Mouse (Mus musculus): ENCODE measurements around the gene Ltbp1.
A peak's percentile ranks its signal among the peaks of the same experiment; 100 is the strongest.

Gene Ltbp1

DNA sequence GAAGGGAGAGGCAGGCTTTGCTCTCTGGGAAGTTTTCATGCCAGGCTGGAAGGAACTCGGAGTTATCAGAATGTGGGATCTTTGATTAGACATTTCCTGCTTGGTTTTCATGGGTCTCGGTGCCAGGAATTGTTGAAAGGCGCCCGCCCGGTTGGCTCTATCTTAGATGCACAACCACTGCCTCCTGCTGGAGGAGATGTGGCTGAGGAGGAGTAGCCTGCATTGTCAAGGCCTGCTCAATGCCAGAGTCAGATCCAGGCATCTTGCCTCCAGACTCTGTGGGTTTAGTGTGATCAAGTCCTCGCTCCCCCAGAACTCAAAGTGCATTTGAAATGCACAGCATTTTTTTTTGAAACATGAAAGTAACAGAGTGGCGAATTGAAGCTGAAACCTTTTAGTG is 364.0 kb downstream of the Ltbp1 start:
- DNase-seq (ENCODE audit: low read depth): peak; percentile 5

DNA sequence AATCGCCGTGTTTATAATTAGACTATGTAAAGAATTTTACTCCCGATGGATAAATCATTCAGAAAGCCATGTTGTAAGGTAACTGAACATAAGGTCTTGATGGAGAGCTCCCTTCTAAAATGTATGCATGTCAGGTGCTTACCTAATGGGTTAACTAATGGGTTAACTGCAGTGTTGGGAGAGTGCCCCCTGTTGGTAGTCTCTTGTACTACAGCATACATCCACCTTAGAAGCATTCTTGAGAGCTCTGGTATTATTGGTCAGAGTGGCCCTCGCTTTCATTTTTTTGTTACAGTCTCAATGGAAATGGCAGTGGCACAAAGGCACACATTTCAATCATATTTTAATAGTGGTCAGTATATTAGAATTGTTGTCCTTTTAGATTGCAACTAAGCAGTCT is 364.8 kb downstream of the Ltbp1 start:
- peak; percentile 29 for DNase-seq (ENCODE audit: low read depth)

DNA sequence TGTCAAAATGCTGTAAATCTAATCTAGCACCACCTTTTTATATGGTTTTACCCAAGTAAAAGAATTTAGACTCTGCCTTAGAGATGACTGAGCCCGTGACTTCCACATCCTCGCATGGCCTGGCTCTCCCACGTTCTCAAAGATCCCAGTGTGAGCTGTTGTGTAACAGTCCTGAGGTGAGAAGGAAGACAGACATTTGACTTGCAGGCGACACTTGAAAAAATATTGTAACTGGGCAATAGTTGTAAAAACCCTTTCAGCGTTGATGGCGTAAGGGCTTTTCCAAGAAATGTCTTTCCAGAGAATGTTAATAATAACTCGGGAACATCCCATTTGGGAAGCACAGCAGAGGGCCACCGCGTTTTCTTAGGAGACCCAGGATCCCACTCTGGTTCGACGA is 366.3 kb downstream of the Ltbp1 start:
- DNase-seq (ENCODE audit: low read depth): no peak

DNA sequence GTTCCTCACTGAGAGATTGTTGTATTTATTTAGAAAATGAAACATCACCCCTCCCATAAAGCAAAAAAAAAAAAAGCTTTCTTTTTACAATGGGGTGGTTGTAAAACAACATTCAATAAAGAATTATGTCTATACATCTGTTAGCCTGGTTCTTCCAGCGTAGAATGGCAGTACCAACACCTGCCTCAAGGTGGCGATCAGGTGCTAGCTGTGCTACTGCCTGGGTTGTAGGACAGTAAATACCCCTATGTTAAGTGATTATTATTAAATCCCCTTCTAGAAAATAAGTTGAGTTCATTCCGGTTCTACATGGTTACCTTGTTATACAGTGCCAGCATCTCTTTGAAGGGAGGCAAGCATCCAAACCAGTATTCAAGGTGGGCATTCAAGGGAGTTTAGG is 367.0 kb downstream of the Ltbp1 start:
- peak; percentile 33 for DNase-seq (ENCODE audit: low read depth)

DNA sequence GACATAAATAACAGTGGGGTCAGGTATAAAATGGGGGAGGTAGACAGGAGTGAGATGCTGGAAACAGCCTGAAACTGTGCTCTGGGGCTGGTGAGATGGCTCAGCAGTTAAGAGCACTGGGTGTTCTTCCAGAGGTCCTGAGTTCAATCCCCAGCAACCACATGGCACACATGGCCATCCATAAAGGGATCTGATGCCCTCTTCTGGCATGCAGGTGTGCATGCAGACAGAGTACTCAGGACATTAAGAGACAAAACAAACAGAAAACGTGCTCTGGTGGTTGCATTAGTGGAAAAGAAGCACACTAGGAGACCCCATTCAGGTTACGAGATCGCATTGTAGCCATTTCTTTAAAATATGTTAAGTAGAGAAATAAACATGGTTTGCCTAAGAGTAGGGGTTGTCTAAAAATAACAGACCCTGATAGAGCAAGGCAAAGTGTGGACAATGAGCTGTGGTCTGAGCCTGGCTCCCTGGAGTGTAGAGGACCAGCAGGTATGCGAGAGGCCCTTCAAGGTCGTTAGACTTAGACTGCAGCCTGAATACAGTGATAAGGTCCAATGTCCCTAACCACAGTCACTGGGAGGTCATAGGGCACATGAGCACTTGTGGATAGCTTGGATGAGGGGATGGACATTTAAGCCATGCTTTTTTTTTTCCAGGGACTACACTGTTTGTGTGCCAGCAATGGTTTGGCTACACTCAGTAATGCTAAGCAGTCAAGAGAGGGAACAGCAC is 369.1 kb downstream of the Ltbp1 start:
- no peak for DNase-seq (ENCODE audit: low read depth)

DNA sequence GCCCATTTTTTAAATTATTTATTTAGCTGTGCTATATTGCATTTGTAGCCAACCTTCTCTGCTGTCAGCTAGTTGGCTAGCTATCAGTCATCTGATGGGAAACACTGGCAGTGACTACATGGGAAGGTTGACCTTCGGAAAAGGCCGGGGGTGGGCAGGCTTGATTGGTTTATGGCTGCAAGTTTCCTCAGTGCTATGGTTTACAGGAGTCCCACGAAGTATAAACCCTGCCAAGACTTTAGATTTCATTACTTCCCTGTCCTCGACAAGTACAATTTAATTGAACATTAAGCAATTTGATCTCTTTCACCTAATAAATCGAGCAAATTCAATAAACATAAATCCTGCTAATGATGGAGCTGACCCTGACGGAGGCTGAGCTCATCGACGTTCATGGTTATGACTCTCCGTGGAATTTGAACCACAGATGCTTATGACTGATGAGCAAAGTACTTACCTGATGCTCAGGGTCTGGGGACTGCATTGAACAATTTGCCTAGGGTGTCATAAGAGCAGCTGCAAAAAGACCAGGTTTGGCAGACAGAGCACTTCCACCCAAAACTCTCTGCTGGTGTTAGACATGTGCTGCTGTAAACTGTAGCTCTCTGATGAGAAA is 373.0 kb downstream of the Ltbp1 start:
- DNase-seq (ENCODE audit: low read depth): no peak

DNA sequence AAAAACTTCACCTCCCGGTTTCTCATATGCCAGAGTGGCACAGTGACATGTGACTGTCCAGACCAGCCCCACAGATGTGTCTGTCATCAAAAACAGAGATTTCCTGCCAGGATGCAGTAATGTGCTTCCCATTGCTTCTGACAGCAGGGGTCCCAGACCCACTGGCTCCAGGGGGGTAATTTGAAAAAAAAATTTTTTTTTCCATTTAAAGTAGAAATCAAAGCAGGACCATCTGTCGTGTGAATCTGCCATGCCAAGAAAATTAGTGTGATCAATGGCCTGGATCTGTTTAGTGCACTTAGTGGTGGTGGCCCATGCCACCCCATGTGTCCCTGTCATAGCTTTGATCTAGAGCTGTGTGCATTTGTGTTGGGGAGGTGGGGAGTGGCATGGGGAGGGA is 374.8 kb downstream of the Ltbp1 start:
- no peak for DNase-seq (ENCODE audit: low read depth)

DNA sequence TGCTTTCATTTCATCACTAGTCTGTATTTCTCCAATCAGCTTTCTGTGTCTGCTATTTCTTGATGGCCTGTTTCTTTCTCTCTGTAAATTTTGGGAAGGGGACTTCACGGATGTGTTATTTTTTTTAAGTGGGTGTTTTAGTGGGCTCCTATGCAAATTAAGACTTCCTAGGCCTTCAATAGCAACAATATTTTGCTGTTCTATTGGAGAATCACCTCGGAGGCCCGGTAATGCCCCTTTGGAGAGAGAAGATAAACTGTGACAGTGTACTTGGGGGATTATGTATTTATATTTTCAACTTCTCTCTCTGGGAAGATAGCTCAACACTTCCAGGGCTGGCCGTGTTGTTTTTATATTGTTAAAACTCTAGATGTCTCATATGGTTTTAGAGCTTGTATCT is 383.0 kb downstream of the Ltbp1 start:
- DNase-seq (ENCODE audit: low read depth): no peak

DNA sequence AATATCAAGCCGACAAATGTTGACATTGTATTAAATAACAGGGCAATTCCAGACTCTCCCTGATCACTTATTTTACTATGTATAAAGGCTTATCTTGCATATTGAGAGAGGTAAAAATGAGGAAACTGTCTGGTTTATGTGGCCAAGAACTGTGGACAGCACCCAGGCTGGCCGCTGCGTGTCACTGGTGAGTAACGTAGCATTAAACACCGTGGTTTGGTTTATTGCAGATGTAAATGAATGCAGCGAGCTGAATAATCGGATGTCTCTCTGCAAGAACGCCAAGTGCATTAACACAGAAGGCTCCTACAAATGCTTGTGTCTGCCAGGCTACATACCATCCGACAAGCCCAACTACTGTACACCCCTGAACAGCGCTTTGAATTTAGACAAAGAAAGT is 384.8 kb downstream of the Ltbp1 start:
- DNase-seq (ENCODE audit: low read depth): no peak

DNA sequence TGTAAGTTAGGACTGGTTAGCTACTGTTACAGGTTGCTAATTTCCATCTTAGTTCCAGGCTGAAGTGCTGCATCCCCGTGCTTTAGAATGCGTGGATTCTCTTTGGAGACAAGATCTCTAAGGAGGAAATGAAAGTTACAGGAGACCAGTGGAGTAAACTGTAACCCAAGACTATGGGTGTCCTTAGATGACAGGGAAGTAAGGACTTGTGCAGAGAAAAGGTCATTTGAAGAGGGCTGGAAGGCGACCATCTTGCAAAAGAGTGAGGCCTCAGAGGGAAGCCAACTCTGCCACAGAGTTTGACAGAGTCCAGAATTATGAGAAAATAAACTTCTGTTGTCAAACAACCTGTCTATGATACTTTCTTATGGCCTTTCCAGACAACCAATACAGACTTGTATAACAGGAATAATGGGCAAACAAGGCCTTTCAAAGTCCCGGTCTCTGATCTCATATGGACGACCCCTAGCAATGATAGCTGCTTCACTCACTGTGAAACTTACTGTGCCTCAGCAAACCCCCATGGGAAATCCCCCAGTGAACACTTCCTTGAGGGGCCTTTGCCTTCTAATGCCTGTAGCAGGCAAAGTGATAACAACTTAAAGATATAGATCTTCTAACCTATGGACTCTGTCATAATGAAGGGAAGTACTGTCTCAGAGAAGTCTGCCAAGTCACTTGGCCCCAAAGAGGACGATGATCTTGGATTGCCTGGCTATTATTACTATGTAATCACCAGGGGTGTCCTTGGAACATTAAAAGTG is 386.2 kb downstream of the Ltbp1 start:
- no peak for DNase-seq (ENCODE audit: low read depth)

DNA sequence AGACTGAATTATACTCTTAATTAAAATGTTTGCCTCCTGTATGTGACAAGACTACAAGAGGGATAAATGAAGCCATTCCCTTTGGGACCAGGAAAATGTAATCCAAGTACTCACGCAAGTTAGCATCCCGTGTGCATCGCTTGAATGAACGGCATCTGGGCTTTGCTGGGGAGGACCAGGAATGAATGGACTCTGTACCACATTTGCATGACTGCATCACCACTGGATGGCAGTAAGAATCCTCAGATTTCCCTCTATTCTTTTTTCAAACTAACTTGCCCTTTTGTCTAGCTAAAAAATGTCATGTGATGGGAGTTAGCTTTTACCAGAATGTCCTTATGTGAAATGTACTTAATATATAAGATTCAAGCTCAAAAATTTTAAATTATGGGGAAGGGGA is 401.0 kb downstream of the Ltbp1 start:
- DNase-seq (ENCODE audit: low read depth): no peak

DNA sequence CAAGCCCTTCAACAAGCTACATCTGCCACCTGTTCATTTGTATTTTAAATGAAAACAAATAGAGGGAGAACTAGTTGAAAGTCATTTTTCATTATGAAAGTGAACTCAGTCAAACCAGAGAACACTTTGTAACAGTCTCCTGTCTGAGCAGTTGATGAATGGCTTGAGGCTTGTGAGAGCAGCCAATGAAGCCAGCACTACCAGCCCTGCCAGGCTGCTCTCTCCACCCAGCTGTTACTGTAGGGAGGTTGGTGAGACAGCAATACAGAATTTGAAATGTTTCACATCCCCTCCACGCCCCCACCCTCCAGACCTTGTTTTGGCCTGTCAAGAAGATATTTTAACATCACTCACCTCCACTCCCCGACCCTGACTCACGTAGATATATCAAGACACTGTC is 411.5 kb downstream of the Ltbp1 start:
- no peak for DNase-seq (ENCODE audit: low read depth)

DNA sequence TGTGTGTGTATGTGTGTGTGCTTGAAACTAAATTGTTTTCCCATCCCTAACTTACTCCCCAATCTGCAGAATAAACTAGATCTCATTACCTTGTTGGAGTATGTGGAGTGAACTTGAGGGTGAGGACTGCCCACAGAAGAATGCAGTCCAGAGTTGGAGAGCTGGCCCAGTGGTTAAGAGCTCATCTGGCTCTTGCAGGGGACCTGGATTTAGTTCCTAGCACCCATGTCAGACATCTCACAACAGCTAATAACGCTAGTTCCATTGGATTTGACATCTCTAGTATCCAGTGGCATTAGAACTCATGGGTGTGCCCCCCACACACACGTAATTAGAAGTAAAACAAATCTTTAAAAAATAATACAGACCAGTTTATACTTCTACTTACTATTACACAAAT is 428.8 kb downstream of the Ltbp1 start:
- no peak for DNase-seq (ENCODE audit: low read depth)

DNA sequence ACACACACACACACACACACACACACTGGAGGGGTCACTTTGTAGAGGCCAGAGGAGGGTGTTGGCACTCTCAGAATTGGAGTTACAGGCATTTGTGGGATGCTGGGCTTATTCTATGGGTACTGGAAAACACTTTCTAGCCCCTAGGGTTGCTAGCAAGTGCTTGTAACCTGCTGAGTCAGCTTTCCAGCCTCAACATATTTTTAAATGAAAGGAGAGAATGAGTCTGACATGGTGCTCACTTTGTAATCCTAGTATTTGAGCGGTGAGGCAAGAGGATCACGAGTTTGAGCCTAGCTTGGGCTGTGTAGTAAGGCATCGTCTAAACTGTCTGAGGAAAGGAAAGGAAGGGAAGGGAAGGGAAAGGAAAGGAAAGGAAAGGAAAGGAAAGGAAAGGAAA is 429.5 kb downstream of the Ltbp1 start:
- no peak for DNase-seq (ENCODE audit: low read depth)

DNA sequence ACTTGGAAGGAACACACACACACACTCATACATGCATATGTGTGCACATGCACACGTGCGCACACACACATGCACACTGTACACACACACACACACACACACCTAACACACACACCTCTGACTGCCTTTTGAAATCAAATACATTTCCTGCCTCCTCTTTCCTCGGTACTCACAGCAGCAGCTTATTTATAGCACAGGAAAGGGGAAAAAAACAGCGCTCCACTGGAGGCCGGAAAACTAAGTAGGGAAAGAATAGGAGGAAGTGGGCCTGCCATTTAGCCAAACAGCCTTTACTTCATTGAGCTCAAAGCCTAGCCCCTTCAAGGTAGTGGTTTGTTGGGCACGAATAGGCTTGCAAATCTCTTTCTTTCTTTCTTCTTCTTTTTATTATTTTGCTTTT is 430.2 kb downstream of the Ltbp1 start, which contains the start of gene Rasgrp3:
Rasgrp3 (plus strand) TSS at position 298 of the 400 bp plus-strand sequence.
- no peak for DNase-seq (ENCODE audit: low read depth)

DNA sequence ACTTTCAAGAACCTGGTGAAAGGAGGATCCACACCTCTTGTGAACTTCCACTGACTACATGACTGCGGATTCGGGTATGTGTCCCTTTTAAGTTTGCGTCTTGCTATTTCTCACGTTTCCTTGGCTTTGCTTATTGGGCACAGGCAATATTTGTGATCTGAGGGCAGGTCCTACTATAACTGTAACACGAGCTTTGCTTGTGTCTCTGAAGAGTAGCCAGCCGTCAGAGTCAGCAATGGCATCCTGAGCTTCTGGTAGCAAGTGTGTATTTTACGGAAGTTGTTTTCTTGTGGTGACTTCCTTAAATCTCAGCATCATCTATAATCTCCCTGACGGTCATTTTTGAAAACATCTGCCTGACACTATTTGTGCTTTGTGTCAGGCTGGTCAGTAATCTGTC is 430.7 kb downstream of the Ltbp1 start:
- no peak for DNase-seq (ENCODE audit: low read depth)

DNA sequence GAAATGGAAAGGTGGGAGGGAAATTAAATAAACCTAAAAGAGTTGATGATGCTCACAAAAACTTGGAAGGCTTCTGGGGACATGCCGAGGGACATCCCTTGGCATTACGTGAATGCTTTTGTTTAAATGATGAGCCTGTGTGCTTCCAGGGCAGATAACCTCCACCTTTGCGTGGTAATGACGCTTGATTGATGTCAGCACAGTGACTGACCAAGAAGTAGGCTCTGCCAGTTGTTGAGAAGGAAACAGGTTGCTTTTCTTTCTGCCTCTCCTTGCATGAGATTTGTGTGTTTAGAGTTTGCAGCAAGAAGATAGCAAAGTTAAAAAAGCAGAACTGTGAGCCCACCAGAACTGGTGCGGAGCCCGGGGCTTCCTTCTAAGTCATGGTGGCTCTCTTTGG is 431.5 kb downstream of the Ltbp1 start:
- DNase-seq (ENCODE audit: low read depth): no peak

DNA sequence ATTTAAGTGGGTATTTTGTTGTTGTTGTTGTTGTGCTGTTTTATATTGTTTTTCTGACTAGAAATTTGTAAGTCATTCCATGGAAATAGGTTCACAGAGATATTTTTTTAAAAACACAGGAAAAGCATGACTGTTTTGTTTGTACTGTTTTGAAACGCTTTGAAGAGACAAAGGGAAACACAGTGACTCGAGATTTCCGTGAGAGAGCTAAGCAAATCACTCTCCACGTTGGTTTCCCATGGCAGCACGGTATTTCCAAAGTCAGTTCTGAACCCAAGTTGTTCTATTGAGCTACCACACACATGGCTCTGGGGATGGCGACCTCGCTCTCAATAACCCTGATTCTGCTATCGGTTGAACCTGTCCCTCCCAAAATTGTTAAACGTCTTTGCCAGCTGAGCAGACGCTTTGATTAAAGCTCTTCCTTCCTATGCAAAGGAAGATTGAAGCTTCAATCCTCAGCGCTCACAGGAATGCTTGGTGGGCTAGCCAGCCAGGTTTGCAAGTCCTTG is 431.9 kb downstream of the Ltbp1 start:
- DNase-seq (ENCODE audit: low read depth): no peak

DNA sequence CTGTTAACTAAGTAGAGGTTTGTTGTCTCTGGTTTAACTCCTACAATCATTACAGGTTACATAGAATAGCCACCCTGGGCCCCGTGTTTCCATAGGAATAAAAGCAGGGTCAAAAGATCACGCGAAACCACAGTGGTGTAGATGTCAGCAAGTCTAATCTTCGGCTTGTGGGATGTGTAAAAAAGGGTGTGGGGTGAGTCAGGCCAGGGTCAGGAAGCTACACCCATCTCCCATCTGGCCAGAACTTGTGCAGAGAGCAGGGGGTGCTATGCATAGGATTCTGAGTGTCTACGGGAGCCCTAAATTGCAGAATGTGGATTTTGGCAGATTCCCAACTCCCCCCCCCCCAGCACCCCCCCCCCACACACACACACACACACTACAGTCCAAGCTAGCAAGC is 432.8 kb downstream of the Ltbp1 start:
- DNase-seq (ENCODE audit: low read depth): no peak

DNA sequence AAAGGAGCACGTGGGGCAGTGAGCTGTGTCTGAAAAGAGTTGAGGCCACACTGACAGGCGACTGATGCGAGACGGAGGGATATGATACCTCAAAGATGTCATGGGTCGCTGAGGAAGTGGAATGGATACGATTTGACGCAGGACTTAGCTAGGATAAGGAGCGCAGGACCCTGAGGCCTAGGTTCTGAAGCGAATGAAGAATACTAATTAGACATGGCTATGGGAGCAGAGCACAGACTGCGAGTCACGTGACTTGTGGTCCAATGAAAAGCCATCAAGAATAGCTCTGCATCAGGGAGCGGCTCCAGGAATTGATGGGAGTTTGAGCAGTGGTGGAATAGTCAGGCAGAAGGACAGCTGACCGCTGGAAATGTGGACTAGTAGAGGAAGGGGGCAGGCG is 433.7 kb downstream of the Ltbp1 start:
- DNase-seq (ENCODE audit: low read depth): no peak

DNA sequence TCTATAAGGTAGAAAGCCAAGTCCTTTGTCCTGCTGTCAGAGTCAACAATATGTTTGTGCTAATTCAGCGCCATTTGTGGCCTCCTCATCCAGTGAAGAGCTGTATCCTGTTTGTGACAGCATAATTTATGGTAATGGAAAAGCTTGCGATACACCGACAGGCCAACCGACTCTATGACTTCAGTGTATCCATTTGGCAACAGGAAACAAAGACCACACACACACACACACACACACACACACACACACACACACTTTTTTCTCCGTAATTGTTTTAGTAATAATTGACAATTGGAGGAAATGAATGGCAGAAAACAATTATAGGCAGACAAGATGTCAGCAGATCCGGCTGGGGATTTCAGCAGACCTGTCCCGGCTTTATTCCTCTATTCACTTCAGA is 435.3 kb downstream of the Ltbp1 start:
- no peak for DNase-seq (ENCODE audit: low read depth)

DNA sequence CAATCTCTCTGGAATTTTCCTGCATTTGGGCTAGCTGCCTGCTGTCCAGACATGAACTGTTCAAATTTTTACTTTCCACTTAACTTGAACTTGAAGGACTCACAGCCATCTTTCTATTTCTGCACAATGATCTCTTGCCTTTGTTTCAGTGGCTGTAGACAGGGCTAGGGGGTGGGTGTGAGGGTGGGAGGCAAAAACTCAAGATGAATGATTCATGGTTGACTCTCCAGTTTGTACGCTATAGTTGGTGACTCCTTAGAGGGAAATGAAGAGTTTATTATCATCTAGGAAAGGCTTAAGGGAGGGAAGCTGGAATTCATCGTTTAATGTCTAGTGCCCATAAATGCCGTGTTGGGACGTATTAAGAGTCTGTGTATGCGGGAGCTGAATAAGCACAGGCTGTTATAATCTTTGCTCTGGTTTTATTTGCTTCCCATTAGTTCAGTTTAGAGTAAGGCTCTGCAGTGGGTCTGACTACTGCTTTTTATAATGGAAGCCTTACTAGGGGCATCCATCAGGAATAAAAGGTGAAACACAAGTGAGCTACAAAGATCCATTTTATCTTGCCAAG is 436.0 kb downstream of the Ltbp1 start:
- no peak for DNase-seq (ENCODE audit: low read depth)
